Mouse (Mus musculus) adrenal gland, adult (tissue): ENCODE data around the gene Pm20d1.

Source experiments
- DNase-seq, 2 experiments: peaks; one replicate each; pipeline ENCODE4 v3.0.0; 2022 to 2023; ENCODE audit warnings: low spot score in 1 of 2; ENCODE audit not compliant: inconsistent age in 2 of 2

Gene Pm20d1

GRCm38 (mm10) chr1:131827787-131828258 is 30.6 kb downstream of the Pm20d1 start:
- DNase-seq = peak; percentile 95 to 100

- no peak for DNase-seq
Observed at GRCm38 (mm10) chr1:131828297-131829126, 31.3 kb downstream of the Pm20d1 start.

- peak in 1 of 2 experiments; percentile 52 for DNase-seq
Observed at GRCm38 (mm10) chr1:131829279-131829678, 32.1 kb downstream of the Pm20d1 start.

- no peak for DNase-seq
Observed at GRCm38 (mm10) chr1:131830561-131830960, 33.4 kb downstream of the Pm20d1 start.

GRCm38 (mm10) chr1:131830971-131831641 is 33.9 kb downstream of the Pm20d1 start:
- DNase-seq = no peak

- peak in 1 of 2 experiments; percentile 72 for DNase-seq
Observed at GRCm38 (mm10) chr1:131837035-131837434, 39.9 kb downstream of the Pm20d1 start.

GRCm38 (mm10) chr1:131838542-131838941 is 41.4 kb downstream of the Pm20d1 start:
- DNase-seq = peak; percentile 61 to 78

- peak in 1 of 2 experiments; percentile 53 for DNase-seq
Observed at GRCm38 (mm10) chr1:131839279-131839678, 42.1 kb downstream of the Pm20d1 start.

GRCm38 (mm10) chr1:131842221-131842620 is 45.0 kb downstream of the Pm20d1 start:
- peak; percentile 78 to 87 for DNase-seq

- DNase-seq = no peak
Observed at GRCm38 (mm10) chr1:131843758-131844157, 46.6 kb downstream of the Pm20d1 start.

GRCm38 (mm10) chr1:131844883-131845282 is 47.7 kb downstream of the Pm20d1 start:
- DNase-seq = no peak

GRCm38 (mm10) chr1:131846255-131846654 is 49.1 kb downstream of the Pm20d1 start:
- peak; percentile 67 to 88 for DNase-seq

GRCm38 (mm10) chr1:131861811-131862210 is 64.6 kb downstream of the Pm20d1 start:
- DNase-seq = no peak

GRCm38 (mm10) chr1:131865596-131865995 is 68.4 kb downstream of the Pm20d1 start:
- DNase-seq = no peak

GRCm38 (mm10) chr1:131866304-131866999 is 69.3 kb downstream of the Pm20d1 start:
- no peak for DNase-seq

GRCm38 (mm10) chr1:131867093-131867945 is 70.1 kb downstream of the Pm20d1 start, which contains the start of gene Rab29:
Rab29 (plus strand) TSS chr1:131867224.
- peak; percentile 92 to 97 for DNase-seq

GRCm38 (mm10) chr1:131867946-131868290 is 70.7 kb downstream of the Pm20d1 start:
- peak in 1 of 2 experiments; percentile 67 for DNase-seq

- no peak for DNase-seq
Observed at GRCm38 (mm10) chr1:131869561-131869960, 72.4 kb downstream of the Pm20d1 start.
